Mouse (Mus musculus) bone marrow, adult 2 months (tissue): ENCODE measurements around the gene Pdcl2. TPM values are rescaled to one million over a fixed set of nuclear protein-coding genes. Genes with fewer than 3 reads are reported as not detected.

Source experiments
- H3K27ac ChIP-seq: fragments of 200-500 bp; 2 replicates; pipeline ENCODE4 v1.5.1; 2012; ENCODE audit warnings: low read depth, mild to moderate bottlenecking, control low read depth, inconsistent platforms, low read length; ENCODE audit not compliant: control insufficient read depth, poor library complexity, insufficient read depth
- H3K4me1 ChIP-seq: fragments of 200-500 bp; 2 replicates; pipeline ENCODE4 v1.6.1; 2011; ENCODE audit warnings: low read length; ENCODE audit not compliant: control insufficient read depth, insufficient read depth
- H3K4me3 ChIP-seq: fragments of 200-500 bp; replicated peaks from 2 replicates; pipeline ENCODE3; 2011; ENCODE audit warnings: mild to moderate bottlenecking, low read depth, low read length, control low read depth; ENCODE audit not compliant: control insufficient read depth
- CTCF ChIP-seq: fragments of 200-500 bp; IDR thresholded peaks from 2 replicates; pipeline ENCODE4 v1.5.1; 2011; ENCODE audit warnings: low read length, control low read depth; ENCODE audit not compliant: control insufficient read depth, insufficient read depth
- POLR2A ChIP-seq: fragments of 200-500 bp; IDR thresholded peaks from 2 replicates; pipeline ENCODE4 v1.6.1; 2011; ENCODE audit warnings: low read depth, mild to moderate bottlenecking, control low read depth, low read length, borderline replicate concordance; ENCODE audit not compliant: control insufficient read depth
- WGBS: fragments of 180-500 bp; shearing (Covaris S2); methylation state at CpG from one replicate; pipeline ENCODE4 v1.1.7; 2018; 5-methylcytosine and 5-hydroxymethylcytosine counted together
- polyA plus RNA-seq: library from polyadenylated mRNA; stranded (reverse); fragments of >200 nt; gene quantifications from 2 replicates; pipeline ENCODE4 v1.2.4, GENCODE M21; 2011; ENCODE audit warnings: low replicate concordance; ENCODE audit not compliant: missing spikeins, insufficient read depth, insufficient read length

The Pdcl2 gene
- polyA plus RNA-seq, 1 experiment, result not detected

GRCm38 (mm10) chr5:76288256-76288655 is 42.7 kb downstream of the Pdcl2 start:
- no peak for TF ChIP-seq POLR2A
- no peak for TF ChIP-seq CTCF

GRCm38 (mm10) chr5:76287062-76287461 is 43.9 kb downstream of the Pdcl2 start:
- H3K4me1 ChIP-seq, result no peaks in the 10 kb centered on the region
- H3K4me3 ChIP-seq, result no peak overlapping the region
- no peak overlapping the region for H3K27ac ChIP-seq
- 58% methylated on average over 5 of the region's 5 CpGs for WGBS
- TF ChIP-seq CTCF (no peak), POLR2A (no peak)

More at GRCm38 (mm10) chr5:76288256-76288655, 42.7 kb downstream of the Pdcl2 start:
- Histone ChIP-seq H3K4me1 (no peaks in the 10 kb centered on the region), H3K27ac (no peak overlapping the region), H3K4me3 (no peak overlapping the region)
- WGBS, result 79% methylated on average over 3 of the region's 3 CpGs

- TF ChIP-seq POLR2A (no peak), CTCF (no peak)
- 90% methylated on average over 4 of the region's 4 CpGs for WGBS
- no peak overlapping the region for H3K27ac ChIP-seq
- H3K4me1 ChIP-seq, result no peaks in the 10 kb centered on the region
- no peak overlapping the region for H3K4me3 ChIP-seq
These were observed 45.3 kb downstream of the Pdcl2 start for GRCm38 (mm10) chr5:76285699-76286098.

DNA sequence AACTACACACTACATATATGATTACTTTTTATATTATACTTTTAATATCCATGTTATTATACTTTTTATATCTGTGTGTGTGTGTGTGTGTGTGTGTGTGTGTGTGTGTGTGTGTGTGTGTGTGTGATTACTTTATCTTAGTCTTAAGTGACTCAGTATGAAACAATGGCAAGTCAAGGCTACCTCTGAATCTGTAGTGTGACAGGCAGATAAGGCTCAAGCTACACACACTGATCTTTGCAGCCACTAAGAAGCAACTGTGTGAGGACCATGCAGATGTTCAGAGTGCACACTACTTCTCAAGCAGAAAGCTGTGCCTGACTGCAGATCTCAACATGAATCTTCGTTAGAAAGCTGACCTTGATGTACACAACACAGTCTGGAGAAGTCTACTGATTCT is 47.1 kb downstream of the Pdcl2 start:
- no peak overlapping the region for H3K4me3 ChIP-seq
- H3K4me1 ChIP-seq, result no peaks in the 10 kb centered on the region
- TF ChIP-seq POLR2A (no peak), CTCF (no peak)
- no peak overlapping the region for H3K27ac ChIP-seq
- 58% methylated on average over 1 of the region's 1 CpGs for WGBS

- H3K27ac ChIP-seq, result no peak overlapping the region
- no peaks in the 10 kb centered on the region for H3K4me1 ChIP-seq
- 15% methylated on average over 4 of the region's 4 CpGs for WGBS
- no peak overlapping the region for H3K4me3 ChIP-seq
- TF ChIP-seq CTCF, result no peak
- no peak for TF ChIP-seq POLR2A
These were observed 56.0 kb downstream of the Pdcl2 start for GRCm38 (mm10) chr5:76274977-76275376.

Other genes with a start within 250 kb of the Pdcl2 start
- 4.7 and 11.0 TPM in 2 replicates for gene Srd5a3, start 190.9 kb downstream of the Pdcl2 start, polyA plus RNA-seq
- 13.3 and 26.0 TPM in 2 replicates for gene Tmem165, start 147.3 kb downstream of the Pdcl2 start, polyA plus RNA-seq
- gene Clock, start 26.4 kb downstream of the Pdcl2 start, polyA plus RNA-seq, result 0.88 and 1.8 TPM in 2 replicates
- not detected in 2 replicates for gene Nmu, start 32.6 kb upstream of the Pdcl2 start, polyA plus RNA-seq
- not detected in 2 replicates for gene Gm7271, start 152.9 kb upstream of the Pdcl2 start, polyA plus RNA-seq
- 16.1 and 41.8 TPM in 2 replicates for gene Exoc1, start 198.2 kb upstream of the Pdcl2 start, polyA plus RNA-seq